Mouse (Mus musculus) lung, postnatal 0 days (tissue): Measurements from ENCODE around the gene Sav1.

ENCODE experiments used
- CTCF ChIP-seq: IDR thresholded peaks from 2 replicates; pipeline ENCODE4 v1.5.1; 2016; ENCODE audit warnings: antibody characterized with exemption, mild to moderate bottlenecking
- EP300 ChIP-seq: IDR thresholded peaks from 2 replicates; pipeline ENCODE4 v1.6.1; 2016; ENCODE audit warnings: antibody characterized with exemption, mild to moderate bottlenecking, control low read depth

DNA sequence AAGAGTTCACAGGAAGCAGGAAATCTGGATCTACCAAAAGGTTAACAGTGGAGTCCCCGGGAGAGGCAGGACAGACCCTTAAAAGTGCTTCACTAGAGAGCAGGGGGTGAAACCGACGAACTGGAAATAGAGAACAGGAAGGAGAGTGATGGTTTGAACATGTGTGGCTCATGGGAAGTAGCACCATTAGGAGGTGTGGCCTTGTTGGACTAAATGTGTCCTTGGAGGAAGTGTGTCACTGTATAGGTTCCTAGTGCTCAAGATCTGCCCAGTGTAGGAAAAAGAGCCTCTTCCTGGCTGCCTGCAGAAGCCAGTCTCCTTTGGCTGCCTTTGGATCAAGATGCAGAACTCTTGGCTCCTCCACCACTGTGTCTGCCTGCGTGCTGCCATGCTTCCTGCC, 18.3 kb upstream of the Sav1 start:
- TF ChIP-seq CTCF (no peak), EP300 (no peak)
